In genomic region chr3:153806077-153806772, GRCm38 (mm10) we compare ENCODE assay signal across 8 mouse cellular contexts. TPM values are rescaled to one million over a fixed set of nuclear protein-coding genes. Genes with fewer than 3 reads are reported as not detected.
A peak's percentile ranks its signal among the peaks of the same experiment; 100 is the strongest.
DNase-seq lines count a peak whose midpoint lies in the region; ATAC-seq and TF ChIP-seq lines count a peak whose summit lies in the region.

No protein-coding gene starts in this region.

- TF ChIP-seq EP300 in CH12.LX (IDR thresholded peaks at IDR 0.05; ENCODE audit: low read length) = no peak

- peaks cover 3 to 19% of the 10 kb centered on the region in 2 experiments; a peak in 3 of 4 replicates for H3K4me1 ChIP-seq in CH12.LX (ENCODE audit: control insufficient read depth in 1 of 2, insufficient read depth in 2 of 2)
- no peaks in the 10 kb centered on the region; the same call in 1 of the 2 replicates for H3K4me1 ChIP-seq in forebrain, embryonic 11.5 days (replicated peaks; ENCODE audit: control insufficient read depth, insufficient read depth, low read length)
- peaks cover 4% of the 10 kb centered on the region for H3K4me1 ChIP-seq in heart, embryonic 15.5 days (replicated peaks)
- peaks cover 36% of the 10 kb centered on the region for H3K4me1 ChIP-seq in liver, embryonic 11.5 days (replicated peaks; ENCODE audit: control insufficient read depth, insufficient read depth, low read length)
- H3K4me1 ChIP-seq in stomach, embryonic 15.5 days = peaks cover 7% of the 10 kb centered on the region; the same call in 1 of the 2 replicates

- TF ChIP-seq RAD21 in CH12.LX (IDR thresholded peaks at IDR 0.05; ENCODE audit: low read depth, low read length) = peak; percentile 92

- H3K27me3 ChIP-seq in CH12.LX (replicated peaks) = no peaks in the 10 kb centered on the region
- no peaks in the 10 kb centered on the region for H3K27me3 ChIP-seq in forebrain, embryonic 11.5 days (ENCODE audit: control insufficient read depth, insufficient read depth, low read length)
- H3K27me3 ChIP-seq in heart, embryonic 15.5 days = no peaks in the 10 kb centered on the region
- H3K27me3 ChIP-seq in liver, embryonic 11.5 days (replicated peaks; ENCODE audit: control insufficient read depth, insufficient read depth, low read length) = no peaks in the 10 kb centered on the region; the same call in 1 of the 2 replicates
- no peaks in the 10 kb centered on the region for H3K27me3 ChIP-seq in stomach, embryonic 15.5 days (replicated peaks)

- TF ChIP-seq CTCF in CH12.LX (conservative IDR thresholded peaks at IDR 0.05 in 1 of 2, IDR thresholded peaks at IDR 0.05 in 1 of 2; ENCODE audit: low read depth in 2 of 2, low read length in 2 of 2) = peak; percentile 97 to 98

- peak; percentile 92 for ATAC-seq in forebrain, embryonic 11.5 days (replicated peaks; ENCODE audit: low FRiP score)
- ATAC-seq in heart, embryonic 15.5 days (replicated peaks; ENCODE audit: insufficient number of reproducible peaks, insufficient read depth, low FRiP score, low read depth) = no peak; the same call in 1 of the 2 replicates
- peak; percentile 36 for ATAC-seq in liver, embryonic 11.5 days (replicated peaks; ENCODE audit: low FRiP score)
- peak; percentile 44; the same call in 1 of the 2 replicates for ATAC-seq in stomach, embryonic 15.5 days (ENCODE audit: insufficient read depth, low FRiP score, low read depth)

- no peak overlapping the region for H3K27ac ChIP-seq in CH12.LX (ENCODE audit: insufficient read depth, low read depth)
- no peak overlapping the region for H3K27ac ChIP-seq in forebrain, embryonic 11.5 days (ENCODE audit: low read depth, low read length)
- H3K27ac ChIP-seq in heart, embryonic 15.5 days = no peak overlapping the region
- H3K27ac ChIP-seq in liver, embryonic 11.5 days (ENCODE audit: low read depth, low read length) = 0 out of 2 replicates have a peak overlapping the region, but pooled peaks have one; percentile 25
- H3K27ac ChIP-seq in stomach, embryonic 15.5 days = no peak overlapping the region

- peak; percentile 90 for DNase-seq in CH12.LX (ENCODE audit: extremely low read depth)
- DNase-seq in c-Kit-positive CD71-positive TER-119-negative erythroid progenitor cells, embryonic 14.5 days (ENCODE audit: low read depth) = peak; percentile 85
- DNase-seq in forebrain, embryonic 11.5 days (ENCODE audit: low spot score) = peak; percentile 97
- peak; percentile 98 for DNase-seq in kidney, postnatal 10 days
- DNase-seq in liver, embryonic 11.5 days (ENCODE audit: low spot score) = peak; percentile 85
- peak; percentile 95 for DNase-seq in neural tube, embryonic 10.5 days (ENCODE audit: extremely low spot score, low spot score)

- no peaks in the 10 kb centered on the region for H3K79me2 ChIP-seq in CH12.LX (replicated peaks; ENCODE audit: control insufficient read depth, extremely low read depth, insufficient read depth, poor library complexity, severe bottlenecking)

- in situ Hi-C loops in CH12.LX (cut with MboI; ENCODE audit: low pct_ligation_motif_present, low pct_unique_long_range_greater_than_20kb, low sequenced_read_pairs) = no loop called here

- H3K36me3 ChIP-seq in CH12.LX (replicated peaks in 1 of 2; ENCODE audit: control insufficient read depth in 1 of 2, insufficient read depth in 1 of 2, low read length in 1 of 2) = no peaks in the 10 kb centered on the region
- no peaks in the 10 kb centered on the region for H3K36me3 ChIP-seq in forebrain, embryonic 11.5 days (ENCODE audit: control insufficient read depth, insufficient read depth, low read length)
- no peaks in the 10 kb centered on the region for H3K36me3 ChIP-seq in heart, embryonic 15.5 days
- H3K36me3 ChIP-seq in liver, embryonic 11.5 days (ENCODE audit: control insufficient read depth, insufficient read depth, low read length) = no peaks in the 10 kb centered on the region
- no peaks in the 10 kb centered on the region for H3K36me3 ChIP-seq in stomach, embryonic 15.5 days

- no peak overlapping the region for H3K4me3 ChIP-seq in CH12.LX (replicated peaks in 1 of 3; ENCODE audit: low read depth in 2 of 3, low read length in 2 of 3, poor library complexity in 1 of 3)
- H3K4me3 ChIP-seq in forebrain, embryonic 11.5 days (ENCODE audit: low read depth, low read length) = no peak overlapping the region
- H3K4me3 ChIP-seq in heart, embryonic 15.5 days = no peak overlapping the region
- no peak overlapping the region for H3K4me3 ChIP-seq in liver, embryonic 11.5 days (ENCODE audit: low read depth, low read length)
- no peak overlapping the region for H3K4me3 ChIP-seq in stomach, embryonic 15.5 days (replicated peaks)

- WGBS in forebrain, embryonic 11.5 days = 36% methylated on average over 14 of the region's 14 CpGs
- WGBS in heart, embryonic 15.5 days = 30% methylated on average over 14 of the region's 14 CpGs
- 41% methylated on average over 14 of the region's 14 CpGs for WGBS in liver, embryonic 11.5 days
- WGBS in stomach, embryonic 15.5 days = 36% methylated on average over 14 of the region's 14 CpGs

- H3K4me2 ChIP-seq in CH12.LX (ENCODE audit: insufficient read depth, low read depth, poor library complexity, severe bottlenecking) = peak overlapping the region; percentile 10; the same call in 1 of the 2 replicates
- no peak overlapping the region for H3K4me2 ChIP-seq in forebrain, embryonic 11.5 days (ENCODE audit: low read depth, low read length, severe bottlenecking)
- peak overlapping the region; percentile 30; the same call in 1 of the 2 replicates for H3K4me2 ChIP-seq in heart, embryonic 15.5 days
- H3K4me2 ChIP-seq in liver, embryonic 11.5 days = peak overlapping the region; percentile 37; the same call in 1 of the 2 replicates
- peak overlapping the region; percentile 26; the same call in 1 of the 2 replicates for H3K4me2 ChIP-seq in stomach, embryonic 15.5 days

- no peak overlapping the region for H3K9ac ChIP-seq in CH12.LX (ENCODE audit: insufficient read depth, low read depth)
- no peak overlapping the region for H3K9ac ChIP-seq in forebrain, embryonic 11.5 days (ENCODE audit: low read length)
- H3K9ac ChIP-seq in heart, embryonic 15.5 days = no peak overlapping the region
- 0 out of 2 replicates have a peak overlapping the region, but pooled peaks have one; percentile 28 for H3K9ac ChIP-seq in liver, embryonic 11.5 days (ENCODE audit: low read depth, low read length)
- no peak overlapping the region for H3K9ac ChIP-seq in stomach, embryonic 15.5 days

- no peaks in the 10 kb centered on the region for H3K9me3 ChIP-seq in CH12.LX (replicated peaks; ENCODE audit: low read length)
- no peaks in the 10 kb centered on the region for H3K9me3 ChIP-seq in forebrain, embryonic 11.5 days (ENCODE audit: control insufficient read depth, low read length)
- H3K9me3 ChIP-seq in heart, embryonic 15.5 days (replicated peaks) = no peaks in the 10 kb centered on the region
- H3K9me3 ChIP-seq in liver, embryonic 11.5 days (ENCODE audit: control insufficient read depth, low read length) = no peaks in the 10 kb centered on the region
- no peaks in the 10 kb centered on the region for H3K9me3 ChIP-seq in stomach, embryonic 15.5 days

- TF ChIP-seq POLR2A in CH12.LX (IDR thresholded peaks at IDR 0.05; ENCODE audit: low read depth, low read length) = no peak

- dilution Hi-C loops in CH12.LX (cut with MboI; ENCODE audit: extremely low pct_ligation_motif_present, extremely low pct_unique_long_range_greater_than_20kb, low sequenced_read_pairs) = loop anchor here (25.0 kb wide), 1 partner anchor 144 kb away; no protein-coding TSS in a partner anchor

TF ChIP-seq in CH12.LX, 34 proteins besides CTCF, POLR2A, EP300 and RAD21:
- TF ChIP-seq MAX (IDR thresholded peaks at IDR 0.05; ENCODE audit: low read length) = peak; percentile 43; the same call in 1 of the 2 replicates
- 0 out of 2 replicates have a peak, but pooled peaks have one; percentile 36 for TF ChIP-seq MYC (IDR thresholded peaks at IDR 0.05; ENCODE audit: low read depth, low read length)
- peak; percentile 63 for TF ChIP-seq ZC3H11A (IDR thresholded peaks at IDR 0.05; ENCODE audit: low read depth, low read length)
- no peak for TF ChIP-seq USF1 (IDR thresholded peaks at IDR 0.05; ENCODE audit: low read depth, low read length)
- peak; percentile 30; the same call in 1 of the 2 replicates for TF ChIP-seq MEF2A (IDR thresholded peaks at IDR 0.05; ENCODE audit: borderline replicate concordance, low read depth, low read length)
- TF ChIP-seq ELF1 (IDR thresholded peaks at IDR 0.05; ENCODE audit: low read depth, low read length) = no peak
- peak; percentile 2; the same call in 1 of the 2 replicates for TF ChIP-seq IRF4 (IDR thresholded peaks at IDR 0.05; ENCODE audit: low read depth, low read length)
- TF ChIP-seq MAZ (IDR thresholded peaks at IDR 0.05; ENCODE audit: low read depth, low read length) = 0 out of 2 replicates have a peak, but pooled peaks have one; percentile 22
- no peak for TF ChIP-seq MAFK (IDR thresholded peaks at IDR 0.05; ENCODE audit: insufficient replicate concordance, low read length)
- TF ChIP-seq RCOR1 (conservative IDR thresholded peaks at IDR 0.05; ENCODE audit: low read depth, low read length) = no peak
- peak; percentile 97 for TF ChIP-seq SMC3 (IDR thresholded peaks at IDR 0.05; ENCODE audit: low read depth, low read length)
- peak; percentile 41; the same call in 1 of the 2 replicates for TF ChIP-seq NELFE (IDR thresholded peaks at IDR 0.05; ENCODE audit: low read depth, low read length)
- no peak for TF ChIP-seq CHD1 (IDR thresholded peaks at IDR 0.05; ENCODE audit: low read depth, low read length)
- peak; percentile 81 for TF ChIP-seq MXI1 (IDR thresholded peaks at IDR 0.05; ENCODE audit: low read depth, low read length)
- peak; percentile 13; the same call in 1 of the 2 replicates for TF ChIP-seq TCF12 (IDR thresholded peaks at IDR 0.05; ENCODE audit: low read depth, low read length)
- no peak for TF ChIP-seq ZMIZ1 (IDR thresholded peaks at IDR 0.05; ENCODE audit: low read depth, low read length)
- TF ChIP-seq BHLHE40 (IDR thresholded peaks at IDR 0.05; ENCODE audit: low read depth, low read length) = peak; percentile 75
TF ChIP-seq in CH12.LX: peak in this region for 11.

RNA-seq across cellular contexts. Expression of gene Asb17, which starts 37.8 kb away (rescaled TPM):
- total RNA-seq in CH12.LX (2012; rRNA removed) (0.13 TPM in 2 replicates), CH12.LX (2014; rRNA removed) (not detected in 2 replicates)
- polyA plus RNA-seq in CH12.LX (2012; ENCODE audit: insufficient read length, low read depth) = 0.27 TPM in 1 of 2 replicates, not detected in the other
- polyA plus RNA-seq in forebrain, embryonic 11.5 days (2014; fragmentation: Nextera tagmentation; extraction: Ambion mirVana) = 0.29 and 0.47 TPM in 2 replicates
- polyA plus RNA-seq in heart, embryonic 15.5 days (2015; fragmentation: Nextera tagmentation; extraction: Ambion mirVana) = 0.11 and 0.15 TPM in 2 replicates
- 8.3 and 9.6 TPM in 2 replicates for polyA plus RNA-seq in liver, embryonic 11.5 days (2014; fragmentation: Nextera tagmentation; extraction: Ambion mirVana)
- 0.30 and 0.82 TPM in 2 replicates for polyA plus RNA-seq in stomach, embryonic 15.5 days (2015; fragmentation: Nextera tagmentation; extraction: Ambion mirVana)
